Comparison of ENCODE assay signal across 22 mouse cellular contexts in genomic region chr16:24651655-24652654, GRCm38 (mm10).
A peak's percentile ranks its signal among the peaks of the same experiment; 100 is the strongest.
DNase-seq lines count a peak whose midpoint lies in the region; ATAC-seq and TF ChIP-seq lines count a peak whose summit lies in the region.
"Had no signal": no experiment of that assay in that cellular context is flagged by ENCODE, and none has a peak within 500 bp of the region (broad histone marks: within the 10 kb centered on the region; RNA-seq: fewer than 3 reads in every experiment).

No protein-coding gene starts in this region.

- 0 out of 2 replicates have a peak, but pooled peaks have one; percentile 12 for ATAC-seq in forebrain, postnatal 0 days
- no peak for ATAC-seq in kidney, embryonic 15.5 days (replicated peaks; ENCODE audit: low FRiP score)
- no peak for ATAC-seq in kidney, embryonic 14.5 days (ENCODE audit: low FRiP score, low TSS enrichment)
- ATAC-seq: forebrain, embryonic 15.5 days; intestine, embryonic 15.5 days; midbrain, embryonic 13.5 days had no signal

- H3K79me2 ChIP-seq in heart, adult 2 months (replicated peaks; ENCODE audit: control insufficient read depth, insufficient read depth, low read length) = no peaks in the 10 kb centered on the region

- H3K4me1 ChIP-seq in forebrain, postnatal 0 days (ENCODE audit: insufficient read depth) = no peaks in the 10 kb centered on the region
- H3K4me1 ChIP-seq in forebrain, embryonic 10.5 days = no peaks in the 10 kb centered on the region
- peaks cover 17% of the 10 kb centered on the region for H3K4me1 ChIP-seq in thymus, adult 2 months (replicated peaks; ENCODE audit: control insufficient read depth, insufficient read depth, low read length)
- no peaks in the 10 kb centered on the region for H3K4me1 ChIP-seq in kidney, embryonic 15.5 days
- no peaks in the 10 kb centered on the region for H3K4me1 ChIP-seq in kidney, embryonic 14.5 days (ENCODE audit: control insufficient read depth, insufficient read depth, low read length)
- H3K4me1 ChIP-seq in heart, adult 2 months (ENCODE audit: control insufficient read depth, insufficient read depth, low read length) = peaks cover 1% of the 10 kb centered on the region
- H3K4me1 ChIP-seq: embryonic facial prominence, embryonic 15.5 days; hindbrain, embryonic 12.5 days; intestine, embryonic 15.5 days; midbrain, embryonic 13.5 days; neural tube, embryonic 12.5 days; stomach, embryonic 15.5 days had no signal

- intact Hi-C loops in heart, adult 2 months (cut with DNase I) = no loop called here

- no peak overlapping the region for H3K4me3 ChIP-seq in forebrain, postnatal 0 days (ENCODE audit: low read depth, low read length)
- H3K4me3 ChIP-seq in forebrain, embryonic 10.5 days = no peak overlapping the region
- no peak overlapping the region for H3K4me3 ChIP-seq in thymus, adult 2 months (ENCODE audit: control insufficient read depth, insufficient read depth, low read length)
- no peak overlapping the region for H3K4me3 ChIP-seq in kidney, embryonic 15.5 days (replicated peaks)
- H3K4me3 ChIP-seq in kidney, embryonic 14.5 days (ENCODE audit: low read length) = no peak overlapping the region
- H3K4me3 ChIP-seq in heart, adult 2 months = no peak overlapping the region
- H3K4me3 ChIP-seq: embryonic facial prominence, embryonic 15.5 days; forebrain, embryonic 15.5 days; heart, embryonic 13.5 days; hindbrain, embryonic 12.5 days; intestine, embryonic 15.5 days; limb, embryonic 10.5 days; midbrain, embryonic 13.5 days; neural tube, embryonic 12.5 days; stomach, embryonic 15.5 days had no signal

- DNase-seq in forebrain, postnatal 0 days = no peak
- DNase-seq in forebrain, embryonic 10.5 days (ENCODE audit: extremely low spot score, low spot score) = no peak
- DNase-seq in NIH3T3 (ENCODE audit: low read depth) = peak; percentile 50
- DNase-seq in lung, postnatal 10 days = peak; percentile 47
- DNase-seq in thymus, adult 2 months = peak; percentile 19
- DNase-seq in heart, adult 2 months = no peak
- DNase-seq: gastrocnemius, postnatal 10 days; kidney, postnatal 36 days; layer of hippocampus, postnatal 36 days; retina, postnatal 1 day had no signal

- H3K27me3 ChIP-seq in forebrain, postnatal 0 days (ENCODE audit: insufficient read depth, low read length) = no peaks in the 10 kb centered on the region
- no peaks in the 10 kb centered on the region for H3K27me3 ChIP-seq in forebrain, embryonic 10.5 days (ENCODE audit: poor library complexity, severe bottlenecking)
- no peaks in the 10 kb centered on the region for H3K27me3 ChIP-seq in thymus, adult 2 months (ENCODE audit: control insufficient read depth, insufficient read depth, low read length)
- H3K27me3 ChIP-seq in kidney, embryonic 15.5 days = no peaks in the 10 kb centered on the region
- H3K27me3 ChIP-seq in kidney, embryonic 14.5 days (ENCODE audit: control insufficient read depth, insufficient read depth, low read length) = no peaks in the 10 kb centered on the region
- no peaks in the 10 kb centered on the region for H3K27me3 ChIP-seq in heart, adult 2 months (ENCODE audit: control insufficient read depth, insufficient read depth, low read length)
- H3K27me3 ChIP-seq: embryonic facial prominence, embryonic 15.5 days; forebrain, embryonic 15.5 days; heart, embryonic 13.5 days; hindbrain, embryonic 12.5 days; intestine, embryonic 15.5 days; neural tube, embryonic 12.5 days; stomach, embryonic 15.5 days had no signal

- H3K9ac ChIP-seq in forebrain, postnatal 0 days = no peak overlapping the region
- no peak overlapping the region for H3K9ac ChIP-seq in kidney, embryonic 15.5 days
- H3K9ac ChIP-seq in kidney, embryonic 14.5 days (ENCODE audit: low read depth, low read length) = no peak overlapping the region
- H3K9ac ChIP-seq in heart, adult 2 months (ENCODE audit: low read depth, low read length) = no peak overlapping the region
- H3K9ac ChIP-seq: embryonic facial prominence, embryonic 15.5 days; forebrain, embryonic 15.5 days; heart, embryonic 13.5 days; hindbrain, embryonic 12.5 days; intestine, embryonic 15.5 days; liver, embryonic 14.5 days; midbrain, embryonic 13.5 days; neural tube, embryonic 12.5 days; stomach, embryonic 15.5 days had no signal

- no peak overlapping the region for H3K27ac ChIP-seq in forebrain, postnatal 0 days (ENCODE audit: low read depth, low read length)
- no peak overlapping the region for H3K27ac ChIP-seq in forebrain, embryonic 10.5 days
- no peak overlapping the region; the same call in 1 of the 2 replicates for H3K27ac ChIP-seq in thymus, adult 2 months (ENCODE audit: control insufficient read depth, insufficient read depth, low read length)
- no peak overlapping the region for H3K27ac ChIP-seq in kidney, embryonic 15.5 days
- no peak overlapping the region for H3K27ac ChIP-seq in kidney, embryonic 14.5 days (ENCODE audit: low read depth, low read length)
- no peak overlapping the region for H3K27ac ChIP-seq in heart, adult 2 months
- H3K27ac ChIP-seq: embryonic facial prominence, embryonic 15.5 days; forebrain, embryonic 15.5 days; heart, embryonic 13.5 days; hindbrain, embryonic 12.5 days; intestine, embryonic 15.5 days; limb, embryonic 10.5 days; liver, embryonic 14.5 days; midbrain, embryonic 13.5 days; neural tube, embryonic 12.5 days; stomach, embryonic 15.5 days had no signal

- no peaks in the 10 kb centered on the region for H3K9me3 ChIP-seq in forebrain, postnatal 0 days (ENCODE audit: low read length)
- no peaks in the 10 kb centered on the region for H3K9me3 ChIP-seq in forebrain, embryonic 10.5 days
- no peaks in the 10 kb centered on the region for H3K9me3 ChIP-seq in kidney, embryonic 15.5 days (replicated peaks)
- H3K9me3 ChIP-seq in kidney, embryonic 14.5 days (ENCODE audit: control insufficient read depth, low read length) = no peaks in the 10 kb centered on the region
- H3K9me3 ChIP-seq: embryonic facial prominence, embryonic 15.5 days; forebrain, embryonic 15.5 days; heart, embryonic 13.5 days; hindbrain, embryonic 12.5 days; intestine, embryonic 15.5 days; limb, embryonic 10.5 days; midbrain, embryonic 13.5 days; neural tube, embryonic 12.5 days; stomach, embryonic 15.5 days had no signal

- no peak for TF ChIP-seq CTCF in forebrain, postnatal 0 days (IDR thresholded peaks at IDR 0.05; ENCODE audit: low read depth)
- no peak for TF ChIP-seq CTCF in thymus, adult 2 months (IDR thresholded peaks at IDR 0.05; ENCODE audit: borderline replicate concordance, control insufficient read depth, extremely low read depth, insufficient read depth, low read length, poor library complexity)
- no peak for TF ChIP-seq CTCF in heart, adult 2 months (IDR thresholded peaks at IDR 0.05)

- H3K4me2 ChIP-seq in forebrain, postnatal 0 days (ENCODE audit: low read depth) = no peak overlapping the region
- H3K4me2 ChIP-seq in kidney, embryonic 15.5 days = no peak overlapping the region
- H3K4me2 ChIP-seq in kidney, embryonic 14.5 days (replicated peaks; ENCODE audit: low read depth, low read length) = no peak overlapping the region
- H3K4me2 ChIP-seq: embryonic facial prominence, embryonic 15.5 days; forebrain, embryonic 15.5 days; heart, embryonic 13.5 days; hindbrain, embryonic 12.5 days; intestine, embryonic 15.5 days; midbrain, embryonic 13.5 days; neural tube, embryonic 12.5 days; stomach, embryonic 15.5 days had no signal

- 64% methylated on average over 8 of the region's 8 CpGs for WGBS in forebrain, postnatal 0 days
- 84% methylated on average over 8 of the region's 8 CpGs for WGBS in forebrain, embryonic 10.5 days
- 82% methylated on average over 8 of the region's 8 CpGs for WGBS in thymus, adult 2 months
- WGBS in kidney, embryonic 15.5 days = 80% methylated on average over 8 of the region's 8 CpGs
- 79% methylated on average over 8 of the region's 8 CpGs for WGBS in kidney, embryonic 14.5 days
- 88% methylated on average over 8 of the region's 8 CpGs for WGBS in heart, adult 2 months

- no peak for TF ChIP-seq EP300 in heart, adult 2 months (IDR thresholded peaks at IDR 0.05; ENCODE audit: insufficient read depth, low read depth, low read length)

- no peaks in the 10 kb centered on the region for H3K36me3 ChIP-seq in forebrain, postnatal 0 days (ENCODE audit: insufficient read depth)
- no peaks in the 10 kb centered on the region for H3K36me3 ChIP-seq in forebrain, embryonic 10.5 days (replicated peaks)
- H3K36me3 ChIP-seq in thymus, adult 2 months (ENCODE audit: control insufficient read depth, insufficient read depth, low read length) = no peaks in the 10 kb centered on the region
- no peaks in the 10 kb centered on the region for H3K36me3 ChIP-seq in kidney, embryonic 15.5 days
- H3K36me3 ChIP-seq in kidney, embryonic 14.5 days (ENCODE audit: control insufficient read depth, insufficient read depth, low read length) = no peaks in the 10 kb centered on the region
- no peaks in the 10 kb centered on the region; the same call in 1 of the 2 replicates for H3K36me3 ChIP-seq in heart, adult 2 months (ENCODE audit: control insufficient read depth, insufficient read depth, low read length)
- H3K36me3 ChIP-seq: embryonic facial prominence, embryonic 15.5 days; forebrain, embryonic 15.5 days; heart, embryonic 13.5 days; hindbrain, embryonic 12.5 days; intestine, embryonic 15.5 days; limb, embryonic 10.5 days; midbrain, embryonic 13.5 days; neural tube, embryonic 12.5 days; stomach, embryonic 15.5 days had no signal

- TF ChIP-seq POLR2A in thymus, adult 2 months (IDR thresholded peaks at IDR 0.05; ENCODE audit: control insufficient read depth, extremely low read depth, insufficient read depth, low read length, poor library complexity) = no peak
- TF ChIP-seq POLR2A in heart, adult 2 months (IDR thresholded peaks at IDR 0.05; ENCODE audit: insufficient read depth, low read depth, low read length) = no peak

Comparison
In these comparisons a context has a peak if more than half of its experiments do, and no peak if none do; other contexts are left out.
1. DNase-seq: peak in NIH3T3 (single experiment), lung, postnatal 10 days (single experiment) and thymus, adult 2 months (single experiment); none in forebrain, postnatal 0 days (single experiment), forebrain, embryonic 10.5 days (single experiment) and heart, adult 2 months (0 of 2).